Mouse (Mus musculus) stomach, postnatal 0 days (tissue): ENCODE results near the gene Als2cr12. TPM values are rescaled to one million over a fixed set of nuclear protein-coding genes. Genes with fewer than 3 reads are reported as not detected.

Experiments
- ATAC-seq: fragments of 200-750 bp; cut with Nextera tagmentation; 2 replicates; pipeline ENCODE4 v1.8.0; 2017; ENCODE audit not compliant: low FRiP score, low TSS enrichment
- DNase-seq: peaks from one replicate; pipeline ENCODE4 v3.0.0-alpha.2; 2016; ENCODE audit warnings: low spot score
- H3K27ac ChIP-seq: fragments of 300-500 bp; sonication (generic); replicated peaks from 2 replicates; pipeline ENCODE4 v1.5.1; 2014; ENCODE audit warnings: mild to moderate bottlenecking, control low read depth
- H3K27me3 ChIP-seq: fragments of 300-500 bp; sonication (generic); 2 replicates; pipeline ENCODE4 v1.6.1; 2014; ENCODE audit warnings: low read length; ENCODE audit not compliant: control insufficient read depth, insufficient read depth
- H3K36me3 ChIP-seq: fragments of 300-500 bp; sonication (generic); 2 replicates; pipeline ENCODE4 v1.6.1; 2014; ENCODE audit warnings: low read length, mixed read lengths; ENCODE audit not compliant: control insufficient read depth, insufficient read depth
- H3K4me1 ChIP-seq: fragments of 300-500 bp; sonication (generic); replicated peaks from 2 replicates; pipeline ENCODE4 v1.6.1; 2014; ENCODE audit warnings: antibody characterized with exemption; ENCODE audit not compliant: control insufficient read depth, insufficient read depth
- H3K4me2 ChIP-seq: fragments of 300-500 bp; sonication (generic); replicated peaks from 2 replicates; pipeline ENCODE4 v1.6.1; 2014; ENCODE audit warnings: low read depth, mild to moderate bottlenecking, control low read depth, moderate library complexity
- H3K4me3 ChIP-seq: fragments of 300-500 bp; sonication (generic); 2 replicates; pipeline ENCODE4 v1.5.1; 2014; ENCODE audit warnings: low read depth, low read length, control low read depth
- H3K9ac ChIP-seq: fragments of 300-500 bp; sonication (generic); 2 replicates; pipeline ENCODE4 v1.6.1; 2014; ENCODE audit warnings: mild to moderate bottlenecking, low read length, control low read depth, mixed read lengths
- H3K9me3 ChIP-seq: fragments of 300-500 bp; sonication (generic); 2 replicates; pipeline ENCODE4 v1.6.1; 2016; ENCODE audit warnings: low read length; ENCODE audit not compliant: control insufficient read depth
- CTCF ChIP-seq: IDR thresholded peaks from 2 replicates; pipeline ENCODE4 v1.5.1; 2016; ENCODE audit warnings: antibody characterized with exemption, low read depth, mild to moderate bottlenecking, moderate library complexity
- EP300 ChIP-seq: optimal IDR thresholded peaks from 2 replicates; pipeline ENCODE3; 2016; ENCODE audit warnings: antibody characterized with exemption
- WGBS: fragments of 180-500 bp; shearing (Covaris S2); extraction: QIAGEN DNeasy Blood & Tissue Kit; methylation state at CpG from one replicate; pipeline ENCODE4 v1.1.7; 2014; 5-methylcytosine and 5-hydroxymethylcytosine counted together
- polyA plus RNA-seq: library from polyadenylated mRNA; unstranded; fragments of >200 nt; fragmentation: Nextera tagmentation; extraction: Ambion mirVana; gene quantifications from 2 replicates; pipeline ENCODE4 v1.2.1, GENCODE M21; 2015

Gene Als2cr12
- polyA plus RNA-seq, 1 experiment from 2014 or later = 0.56 TPM

DNA sequence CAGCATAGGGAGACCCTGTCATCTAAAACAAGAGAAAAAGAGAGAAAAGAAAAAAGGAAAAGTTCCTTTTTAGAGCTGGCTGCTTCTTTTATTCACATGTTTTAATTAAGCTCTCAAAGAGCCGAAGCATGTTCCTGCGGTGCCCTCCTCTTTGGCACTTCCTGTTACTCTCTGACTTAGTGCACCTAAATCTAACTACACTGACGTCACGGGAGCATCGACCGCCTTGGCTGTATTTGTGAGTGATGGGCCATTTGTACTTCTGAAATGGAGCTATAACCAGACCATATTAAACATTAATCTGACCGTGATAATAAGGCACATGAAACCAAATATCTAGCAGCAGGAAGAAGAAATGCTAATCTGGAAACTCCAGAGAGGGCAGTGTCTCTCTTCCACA lies 40.2 kb upstream of the Als2cr12 start:
- Histone ChIP-seq H3K9ac (no peak overlapping the region), H3K36me3 (peaks cover 26% of the 10 kb centered on the region), H3K27me3 (no peaks in the 10 kb centered on the region), H3K27ac (no peak overlapping the region), H3K4me3 (no peak overlapping the region), H3K4me1 (no peaks in the 10 kb centered on the region), H3K9me3 (no peaks in the 10 kb centered on the region), H3K4me2 (no peak overlapping the region)
- ATAC-seq = no peak
- no peak for DNase-seq
- WGBS = 87% methylated on average over 7 of the region's 7 CpGs
- TF ChIP-seq CTCF = no peak
- no peak for TF ChIP-seq EP300

DNA sequence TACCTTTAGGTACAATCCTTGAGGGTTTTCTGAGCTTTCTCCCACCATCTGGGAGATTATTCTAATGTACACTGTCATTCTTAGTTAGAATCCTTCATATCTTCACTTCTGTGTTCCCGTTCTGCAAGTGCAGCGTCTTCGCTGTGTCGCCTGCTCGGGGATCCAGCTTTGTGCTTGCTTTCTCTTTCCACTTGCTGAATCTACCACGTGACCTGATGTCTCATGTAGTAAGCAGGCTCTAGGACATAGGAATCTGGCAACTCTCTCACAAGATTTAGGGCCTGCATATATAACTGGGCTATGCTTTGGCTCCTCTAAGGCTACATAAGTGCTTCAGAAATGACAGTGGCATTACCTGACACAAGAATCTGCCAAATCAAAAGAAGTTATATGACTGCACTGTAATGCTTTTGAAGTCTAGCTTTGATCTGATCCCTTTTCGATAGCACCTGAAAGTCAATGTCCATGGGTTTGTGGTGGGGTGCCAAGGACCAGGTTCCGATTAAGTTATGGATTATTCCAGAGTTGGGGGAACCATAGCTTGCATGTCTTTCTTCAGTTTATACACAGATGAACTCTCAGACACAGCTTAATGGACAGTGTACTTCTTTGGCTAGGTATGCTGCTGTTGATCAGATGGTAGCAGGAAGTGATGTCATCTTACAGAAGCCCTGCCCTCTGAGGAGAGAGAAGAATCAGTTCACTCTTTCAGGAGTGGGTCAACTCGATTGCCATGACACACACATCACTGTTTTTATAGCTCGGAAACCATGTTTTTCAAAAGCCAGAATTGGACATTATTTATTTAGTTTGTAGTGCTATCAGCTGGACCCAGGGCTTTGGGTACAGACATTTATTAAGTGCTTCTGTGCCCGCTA lies 38.5 kb upstream of the Als2cr12 start:
- DNase-seq (no peak), ATAC-seq (no peak)
- Histone ChIP-seq H3K27ac (no peak overlapping the region), H3K9ac (no peak overlapping the region), H3K4me2 (no peak overlapping the region), H3K36me3 (peaks cover 25% of the 10 kb centered on the region), H3K4me3 (no peak overlapping the region), H3K27me3 (no peaks in the 10 kb centered on the region), H3K4me1 (no peaks in the 10 kb centered on the region), H3K9me3 (no peaks in the 10 kb centered on the region)
- WGBS = 91% methylated on average over 11 of the region's 11 CpGs
- no peak for TF ChIP-seq EP300
- no peak for TF ChIP-seq CTCF

DNA sequence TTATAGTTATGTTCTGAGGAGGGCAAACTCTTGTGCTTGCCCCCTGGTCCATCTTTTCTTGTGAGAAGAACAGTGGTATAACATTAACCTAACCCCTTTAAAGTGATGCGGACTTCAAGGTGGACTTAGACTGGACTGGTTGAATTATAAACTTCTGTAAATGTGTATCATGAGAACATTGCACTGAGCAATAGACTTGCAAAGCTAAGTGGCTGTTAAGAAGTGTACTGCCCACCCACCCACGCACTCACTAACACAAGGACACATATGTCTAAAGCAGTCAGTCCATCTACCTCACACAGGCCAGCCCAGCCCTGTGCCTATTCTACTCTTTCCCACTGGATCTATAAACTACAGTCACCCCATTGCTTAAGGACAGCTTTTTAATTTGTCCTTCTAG lies 37.8 kb upstream of the Als2cr12 start:
- Histone ChIP-seq H3K4me1 (no peaks in the 10 kb centered on the region), H3K27ac (no peak overlapping the region), H3K9me3 (no peaks in the 10 kb centered on the region), H3K27me3 (no peaks in the 10 kb centered on the region), H3K9ac (no peak overlapping the region), H3K4me2 (no peak overlapping the region), H3K4me3 (no peak overlapping the region), H3K36me3 (peaks cover 24% of the 10 kb centered on the region)
- ATAC-seq = no peak
- TF ChIP-seq CTCF (no peak), EP300 (no peak)
- WGBS = 93% methylated on average over 2 of the region's 2 CpGs
- no peak for DNase-seq

GRCm38 (mm10) chr1:58728590-58728868 lies 32.7 kb upstream of the Als2cr12 start:
- H3K4me2 ChIP-seq = no peak overlapping the region
- H3K9me3 ChIP-seq = no peaks in the 10 kb centered on the region
- H3K9ac ChIP-seq = no peak overlapping the region
- H3K4me3 ChIP-seq = no peak overlapping the region
- peaks cover 19% of the 10 kb centered on the region for H3K36me3 ChIP-seq
- H3K4me1 ChIP-seq = no peaks in the 10 kb centered on the region
- no peak for ATAC-seq
- TF ChIP-seq EP300 = no peak
- no peak for TF ChIP-seq CTCF
- no peaks in the 10 kb centered on the region for H3K27me3 ChIP-seq
- DNase-seq = no peak
- no peak overlapping the region for H3K27ac ChIP-seq
- 93% methylated on average over 3 of the region's 3 CpGs for WGBS

- TF ChIP-seq EP300 (no peak), CTCF (no peak)
- Histone ChIP-seq H3K4me2 (no peak overlapping the region), H3K9ac (no peak overlapping the region), H3K9me3 (no peaks in the 10 kb centered on the region), H3K27ac (no peak overlapping the region), H3K4me3 (no peak overlapping the region), H3K36me3 (peaks cover 19% of the 10 kb centered on the region), H3K27me3 (no peaks in the 10 kb centered on the region), H3K4me1 (no peaks in the 10 kb centered on the region)
- no peak for DNase-seq
- ATAC-seq = no peak
- WGBS = 87% methylated on average over 10 of the region's 10 CpGs
Observed at GRCm38 (mm10) chr1:58727747-58728589, 32.2 kb upstream of the Als2cr12 start.
